Mouse (Mus musculus): Measurements from ENCODE around the gene Abhd17c.
"Not testable (repeated sequence)": the region's sequence is repeated elsewhere in the genome, so short reads cannot be mapped to it uniquely, and the experiment has no call there.

The Abhd17c gene

DNA sequence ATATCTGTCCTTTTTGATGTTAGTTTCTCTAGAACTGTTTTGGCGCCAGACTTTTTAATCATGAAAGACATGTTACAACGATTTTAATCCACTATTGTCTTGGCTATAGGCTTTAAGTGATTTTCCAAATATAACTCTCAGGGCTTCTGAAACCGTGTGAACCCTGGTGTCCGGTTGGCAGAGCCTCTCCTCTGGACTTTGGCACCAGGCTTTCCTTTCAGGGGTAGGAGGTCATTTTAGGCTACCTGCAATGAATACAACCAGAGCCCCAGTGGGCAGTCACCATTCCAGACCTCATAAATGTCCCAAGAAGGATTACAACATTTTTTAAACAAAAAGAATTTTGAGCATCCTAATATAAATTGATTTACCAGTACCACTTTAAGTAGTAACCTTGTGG, 1.1 kb upstream of the Abhd17c start:
- no peak for DNase-seq (ENCODE audit: low spot score)

DNA sequence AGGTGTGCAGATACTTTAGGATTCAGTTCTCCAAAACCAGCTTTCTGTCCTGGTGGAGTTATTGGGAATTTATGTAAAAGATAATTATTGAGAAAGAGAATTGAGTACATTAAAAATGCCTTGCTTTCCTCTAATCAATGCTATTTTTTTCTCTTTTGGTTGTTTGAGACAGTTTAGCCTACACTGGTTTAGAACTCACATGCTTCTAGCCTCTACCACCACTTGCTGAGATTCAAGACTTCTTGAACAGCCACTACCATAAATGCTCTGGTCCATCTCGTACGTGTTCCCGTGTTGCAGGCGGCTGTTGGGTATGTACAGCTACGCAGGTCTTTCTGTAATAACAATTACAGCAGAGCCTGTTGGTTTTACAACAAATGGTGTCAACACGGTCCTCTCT, 681 bp upstream of the Abhd17c start:
- DNase-seq (ENCODE audit: low spot score): no peak

DNA sequence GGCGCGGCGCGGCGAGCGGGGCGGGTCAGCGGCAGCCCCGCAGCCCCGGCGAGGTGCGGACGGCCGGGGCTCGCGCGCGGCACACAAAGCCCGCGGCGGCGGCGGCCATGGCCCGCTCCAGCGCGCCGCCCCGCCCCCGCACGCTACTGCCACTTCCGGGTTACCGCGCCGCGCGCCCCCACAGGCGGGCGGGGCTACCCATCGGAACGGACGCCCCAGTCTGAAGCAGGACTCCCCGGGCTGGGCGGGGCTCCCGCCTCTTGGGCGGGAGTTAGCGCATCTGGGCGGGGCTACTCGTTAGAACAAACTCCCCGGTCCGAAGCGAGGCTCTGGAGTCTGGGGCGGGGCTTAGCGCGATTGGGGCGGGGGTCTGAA, 254 bp upstream of the Abhd17c start:
- peak; percentile 82 for DNase-seq (ENCODE audit: low spot score)

DNA sequence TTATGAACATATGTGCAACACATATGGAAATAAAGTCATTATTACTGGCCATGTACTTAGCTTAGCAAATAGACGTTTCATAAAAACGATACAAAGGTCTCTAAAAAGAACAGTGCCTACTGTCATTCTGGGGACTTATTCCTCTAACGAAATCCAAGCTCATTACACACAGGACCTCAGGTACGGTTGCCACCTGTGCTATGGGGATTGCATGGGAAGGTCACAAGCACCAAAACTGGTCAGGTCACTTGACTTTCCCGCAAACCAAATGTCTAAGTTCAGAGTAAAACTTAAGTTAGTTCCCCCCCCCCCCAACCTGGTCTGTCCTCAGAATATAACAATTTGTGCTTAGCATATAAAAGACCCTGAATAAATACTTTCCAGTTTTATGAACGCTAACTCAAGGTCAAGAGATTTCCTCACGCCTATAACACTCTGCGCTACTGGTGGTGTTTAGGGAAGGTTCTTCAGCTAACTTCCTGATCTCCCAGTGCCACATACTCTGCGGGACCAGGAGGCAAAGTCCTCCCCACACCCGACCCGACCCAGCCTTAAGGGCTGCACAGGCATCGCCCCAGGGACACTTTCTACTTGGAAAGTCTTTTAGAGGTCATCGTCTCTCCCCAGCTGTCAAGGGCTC, 1.2 kb downstream of the Abhd17c start:
- DNase-seq (ENCODE audit: low spot score): no peak

DNA sequence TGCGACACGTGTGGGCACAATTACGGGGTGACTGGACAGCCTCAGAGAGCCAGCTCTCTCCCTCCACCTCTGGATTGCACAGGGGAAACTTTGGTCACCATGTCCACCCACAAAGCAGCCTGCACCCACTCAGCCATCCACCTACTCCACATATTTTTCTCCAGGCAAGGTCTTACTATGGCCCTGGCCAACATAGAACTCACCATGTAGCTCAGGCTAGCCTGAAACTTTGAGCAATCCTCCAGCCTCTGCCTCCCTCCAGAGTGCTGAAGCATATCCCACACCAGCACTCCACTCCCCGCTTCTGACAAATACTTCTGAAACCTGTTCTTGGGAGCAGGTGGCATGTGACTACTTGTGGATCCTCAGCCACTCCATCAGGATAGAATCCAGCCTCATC, 1.9 kb downstream of the Abhd17c start:
- no peak for DNase-seq (ENCODE audit: low spot score)

DNA sequence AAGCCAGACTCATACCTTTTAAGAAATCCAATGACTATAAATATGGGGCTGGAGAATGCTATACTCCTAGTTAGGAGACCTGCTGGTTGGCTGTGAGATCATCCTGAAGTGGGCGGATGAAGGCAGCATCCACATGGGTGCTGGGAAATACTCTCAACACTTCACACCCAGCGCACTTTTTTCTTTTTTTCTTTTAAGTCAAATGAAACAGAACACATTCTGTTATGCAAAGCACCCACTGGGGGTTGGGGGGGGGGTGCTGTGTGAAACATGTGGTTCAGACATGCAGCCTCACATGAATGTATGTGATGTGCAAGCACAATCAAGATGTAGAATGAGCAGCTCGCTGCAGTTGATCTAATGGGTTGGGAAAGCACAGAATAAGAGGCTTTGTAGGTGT, 2.8 kb downstream of the Abhd17c start:
- no peak for DNase-seq (ENCODE audit: low spot score)

DNA sequence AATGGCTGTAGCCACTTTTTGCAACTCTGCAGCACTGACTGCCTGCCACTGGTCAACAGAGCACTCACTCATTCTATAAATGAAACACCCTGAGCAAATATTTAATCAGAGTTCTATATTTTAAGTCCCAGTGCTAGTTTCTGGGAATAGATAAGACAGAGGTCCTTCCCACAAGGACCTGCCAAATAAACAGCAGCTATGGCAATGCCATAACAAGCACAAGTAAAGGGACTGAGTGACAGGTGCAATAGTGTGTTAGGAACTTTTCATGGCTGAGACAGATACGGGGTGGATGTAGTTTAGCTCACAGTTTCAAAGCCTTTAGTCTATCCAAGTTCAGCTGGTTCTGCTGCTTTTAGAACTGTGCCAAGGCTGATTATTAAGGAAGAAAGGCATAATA, 3.9 kb downstream of the Abhd17c start:
- DNase-seq (ENCODE audit: low spot score): no peak

DNA sequence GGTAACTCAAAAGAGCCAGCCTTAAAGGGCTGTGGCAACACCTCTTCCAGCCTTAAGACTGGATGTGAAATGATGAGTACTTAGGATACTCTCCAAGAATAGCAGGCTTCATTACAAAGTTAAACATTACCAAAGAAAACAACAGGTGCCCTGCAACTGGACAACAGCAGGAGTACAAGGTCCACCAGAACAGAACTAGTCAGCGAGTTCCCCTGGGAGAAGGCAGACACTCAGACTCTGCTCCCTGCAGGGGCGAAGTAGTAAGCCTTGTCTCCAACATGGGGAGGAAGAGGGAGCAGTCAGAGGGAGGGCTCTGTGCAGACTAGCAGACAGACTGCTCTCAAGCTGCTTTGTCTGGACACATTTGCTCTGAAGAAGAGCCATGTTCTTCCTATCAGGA, 6.1 kb downstream of the Abhd17c start:
- no peak for DNase-seq (ENCODE audit: low spot score)

DNA sequence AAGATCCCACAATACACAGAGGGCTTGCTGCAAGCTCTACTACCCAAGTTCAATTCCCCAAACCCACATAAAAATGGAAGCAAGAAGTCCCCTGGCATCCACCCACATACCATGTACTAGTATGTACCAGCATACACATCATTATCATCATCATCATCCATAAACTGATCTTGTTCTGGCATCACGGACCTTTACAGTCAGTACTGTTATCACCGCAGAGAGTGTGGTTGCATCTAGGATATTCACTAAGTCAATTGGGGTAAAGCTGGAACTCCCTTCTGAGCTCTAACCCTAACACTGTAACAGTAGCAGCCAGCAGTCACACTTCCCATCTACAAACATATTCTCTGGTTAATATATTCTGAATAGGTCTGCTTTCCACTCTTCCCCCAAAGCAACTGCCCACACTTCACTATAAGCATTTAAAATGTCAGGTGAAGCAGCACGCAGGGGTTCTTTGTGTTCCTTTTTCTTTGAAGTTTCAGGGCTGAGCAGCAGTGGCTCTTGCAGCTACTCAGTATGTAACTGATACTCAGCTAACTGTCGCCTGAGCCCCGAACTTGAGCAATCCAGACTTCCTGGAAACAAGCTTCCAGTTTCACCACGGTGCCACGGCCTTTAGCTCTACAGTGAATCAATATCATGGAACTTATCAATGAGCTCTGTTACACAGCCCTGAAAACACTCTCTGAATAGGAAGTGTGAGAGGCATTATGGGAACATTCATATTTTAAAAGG, 8.8 kb downstream of the Abhd17c start:
- no peak for DNase-seq (ENCODE audit: low spot score)

DNA sequence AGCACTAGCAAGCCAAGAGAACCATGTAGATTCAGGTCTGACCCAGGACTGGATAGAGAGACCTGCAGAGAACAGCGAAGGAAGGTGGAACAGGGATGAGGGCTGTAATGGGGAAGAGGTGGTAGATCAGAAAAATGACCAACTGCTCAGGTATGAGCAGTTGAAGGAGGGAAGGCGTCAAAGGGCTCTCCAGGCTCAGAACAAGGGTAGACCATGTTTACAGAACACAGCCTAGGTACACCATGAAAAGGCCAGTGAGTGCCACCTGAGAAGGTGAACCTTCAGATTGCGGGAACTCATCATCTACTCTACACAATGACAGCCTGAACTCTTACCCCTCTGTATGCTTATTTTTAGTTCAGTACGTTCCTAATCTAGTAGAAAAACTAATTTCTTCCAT, 9.5 kb downstream of the Abhd17c start:
- DNase-seq (ENCODE audit: low spot score): no peak

DNA sequence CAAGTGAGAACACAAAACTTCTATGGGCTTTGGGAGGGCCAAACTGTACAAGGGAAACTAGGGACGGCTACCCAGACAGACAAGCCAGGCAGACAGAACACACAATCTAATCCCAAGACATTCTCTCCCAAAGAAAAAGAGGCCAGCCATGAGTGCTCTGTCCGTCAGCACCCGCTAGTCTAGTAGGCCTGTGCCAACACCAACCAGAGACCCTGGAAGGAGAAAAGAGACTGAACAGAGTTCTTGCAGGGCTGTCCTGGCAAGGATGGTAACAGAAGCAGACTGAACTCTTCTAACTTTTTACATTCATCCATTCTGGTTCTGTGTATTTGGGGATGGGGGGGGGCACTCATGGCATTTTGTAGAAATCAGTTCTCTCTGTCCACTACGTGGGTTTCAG, 12.1 kb downstream of the Abhd17c start:
- DNase-seq (ENCODE audit: low spot score): no peak

DNA sequence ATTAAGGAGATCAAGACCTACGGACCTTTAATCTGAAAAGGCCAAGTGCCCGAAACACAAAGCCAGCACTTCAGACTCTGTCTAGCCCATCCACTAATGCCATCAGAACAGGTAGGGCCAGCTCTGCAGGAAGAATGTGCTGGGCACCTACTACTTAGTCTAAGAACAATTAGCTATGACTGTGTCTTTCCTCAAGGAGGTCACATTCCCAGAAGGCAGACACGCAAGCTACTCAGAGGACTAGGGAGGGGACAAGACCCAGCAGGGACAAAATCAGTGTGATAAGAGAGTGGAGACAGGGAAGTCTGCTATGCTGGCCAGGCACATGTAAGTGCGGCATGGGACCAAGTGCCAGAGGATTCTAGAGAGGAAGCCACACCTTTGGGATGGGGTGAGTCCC, 13.0 kb downstream of the Abhd17c start:
- no peak for DNase-seq (ENCODE audit: low spot score)

DNA sequence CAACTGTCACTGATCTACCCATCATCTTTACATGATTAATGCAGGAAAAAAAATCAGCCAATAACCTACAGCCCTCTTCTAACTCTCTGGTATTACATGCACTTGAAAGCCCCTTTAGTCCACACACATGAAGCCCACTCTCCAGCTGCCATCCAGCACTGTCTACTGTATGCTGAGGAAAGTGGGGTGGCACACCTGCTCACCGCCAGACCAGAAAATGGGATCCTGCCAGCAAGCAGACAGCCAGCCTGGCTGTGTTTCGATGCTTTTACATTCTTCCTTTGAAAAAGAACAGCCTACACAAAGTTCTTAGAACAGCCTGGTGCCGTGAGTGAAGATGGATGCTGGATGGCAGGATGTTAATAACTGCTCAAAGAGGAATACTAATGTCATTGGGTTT, 13.9 kb downstream of the Abhd17c start:
- DNase-seq (ENCODE audit: low spot score): no peak

DNA sequence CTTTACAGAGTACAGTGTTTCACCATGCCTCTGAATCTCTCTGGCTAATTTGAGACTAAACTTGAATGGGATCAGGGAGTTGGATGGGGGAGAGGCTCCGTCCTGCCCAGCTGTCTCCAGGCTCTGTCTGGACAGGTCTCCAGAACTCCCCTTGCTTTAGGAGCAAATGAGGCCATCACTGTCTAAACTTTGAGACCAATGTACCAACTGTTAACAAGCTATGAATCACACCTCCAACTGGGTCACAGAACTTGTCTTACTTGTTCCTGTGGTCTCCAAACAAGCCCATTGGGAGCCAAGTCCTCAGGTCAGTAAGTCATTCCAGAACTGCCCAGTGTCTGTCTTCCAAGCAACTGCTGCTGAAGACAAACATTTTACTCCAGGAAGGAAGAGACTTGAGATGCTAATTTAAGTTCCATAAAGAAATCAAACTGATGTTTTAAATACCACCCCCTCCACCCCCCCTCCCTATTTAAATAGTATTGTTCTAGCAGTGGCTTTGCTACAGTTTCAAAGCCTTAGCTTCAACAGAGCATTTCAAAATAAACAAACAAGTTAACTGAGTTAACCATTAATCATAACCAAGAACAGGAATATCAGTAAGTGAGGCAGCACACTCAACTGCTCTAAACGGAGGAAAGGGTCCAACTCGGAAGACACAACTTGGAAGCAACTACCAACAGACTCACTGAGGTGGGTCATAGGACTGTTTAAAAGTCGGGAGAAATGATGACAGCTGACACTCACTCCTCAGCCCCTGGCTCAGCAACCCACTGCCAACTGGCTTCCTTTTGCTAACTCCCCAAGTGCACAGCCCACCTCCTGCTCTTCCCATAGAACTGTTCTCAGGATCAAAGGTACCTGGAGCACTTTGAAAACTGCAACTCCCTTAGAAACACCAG, 15.6 kb downstream of the Abhd17c start:
- DNase-seq (ENCODE audit: low spot score): no peak

DNA sequence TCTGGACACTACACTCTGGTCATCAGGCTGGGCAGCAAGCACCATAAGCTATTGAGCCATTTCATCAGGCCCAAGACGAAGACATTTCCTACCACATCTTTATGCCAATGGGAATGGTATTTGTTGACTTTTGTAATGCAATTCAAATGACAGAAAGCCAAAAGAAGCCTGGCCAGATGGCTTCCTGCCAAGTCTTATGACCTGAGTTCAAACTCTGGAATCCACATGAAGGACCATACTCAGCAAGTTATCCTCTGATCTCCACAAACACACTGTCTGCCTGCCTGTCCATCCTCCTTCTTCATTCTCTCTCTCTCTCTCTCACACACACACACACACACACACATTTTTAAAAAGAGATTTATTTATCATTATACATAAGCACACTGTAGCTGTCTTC, 19.0 kb downstream of the Abhd17c start:
- DNase-seq (ENCODE audit: low spot score): no peak

DNA sequence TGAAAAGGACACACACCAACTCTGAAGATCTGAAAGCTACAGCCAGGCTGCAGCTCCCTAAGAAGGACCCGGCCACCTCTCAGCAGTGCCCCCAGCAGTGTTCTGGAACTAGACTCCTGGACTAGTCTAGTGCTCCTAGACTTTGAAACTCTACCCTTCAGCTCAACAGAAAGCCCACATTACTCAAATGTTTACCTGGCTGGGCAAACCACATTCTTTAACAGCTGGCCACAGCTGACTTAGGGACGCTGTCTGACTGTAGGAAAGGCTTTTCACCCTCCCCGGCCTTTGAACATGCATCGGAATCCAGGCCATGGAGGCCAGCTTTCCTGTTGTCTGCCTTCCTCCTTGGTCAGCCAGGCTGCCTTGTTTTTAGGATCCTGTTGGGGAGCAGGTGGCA, 20.0 kb downstream of the Abhd17c start:
- no peak for DNase-seq (ENCODE audit: low spot score)

DNA sequence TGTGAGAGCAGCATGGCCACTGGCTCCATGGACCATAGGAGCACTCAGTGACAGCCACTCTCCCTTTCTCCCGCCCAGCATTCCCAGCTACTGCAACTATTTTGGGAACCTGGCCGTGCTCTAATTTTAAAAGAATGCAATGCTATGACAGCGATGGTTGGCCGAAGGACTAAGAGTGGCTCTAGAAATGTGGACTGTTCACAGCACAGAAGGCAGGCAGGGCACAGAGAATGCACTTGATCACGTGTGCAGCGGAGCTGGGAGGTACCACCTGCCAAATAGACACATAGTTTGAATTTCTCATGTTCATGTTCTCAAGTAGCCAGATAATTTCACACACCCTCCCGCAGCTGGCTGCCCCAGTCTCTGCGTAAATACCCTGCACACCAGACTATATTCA, 23.0 kb downstream of the Abhd17c start:
- no peak for DNase-seq (ENCODE audit: low spot score)

DNA sequence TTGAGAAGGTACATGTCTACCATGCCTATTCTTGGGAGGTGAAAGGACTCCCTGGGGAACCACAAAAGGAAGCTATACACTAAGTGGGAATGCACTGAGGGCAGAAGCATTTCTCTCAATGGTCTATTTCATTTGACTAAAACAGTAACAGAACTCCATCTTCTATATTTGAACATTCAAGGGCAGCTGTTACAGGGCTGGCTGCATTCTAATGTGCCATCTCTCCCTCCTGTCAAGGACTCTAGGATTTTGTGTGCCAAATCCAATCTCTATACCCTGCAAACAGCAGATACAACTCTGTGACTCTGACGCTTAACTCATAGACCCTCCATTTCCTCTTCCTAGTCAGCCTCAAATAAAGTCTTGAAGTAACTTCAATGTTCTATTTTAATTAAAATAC, 26.0 kb downstream of the Abhd17c start:
- DNase-seq (ENCODE audit: low spot score): no peak

DNA sequence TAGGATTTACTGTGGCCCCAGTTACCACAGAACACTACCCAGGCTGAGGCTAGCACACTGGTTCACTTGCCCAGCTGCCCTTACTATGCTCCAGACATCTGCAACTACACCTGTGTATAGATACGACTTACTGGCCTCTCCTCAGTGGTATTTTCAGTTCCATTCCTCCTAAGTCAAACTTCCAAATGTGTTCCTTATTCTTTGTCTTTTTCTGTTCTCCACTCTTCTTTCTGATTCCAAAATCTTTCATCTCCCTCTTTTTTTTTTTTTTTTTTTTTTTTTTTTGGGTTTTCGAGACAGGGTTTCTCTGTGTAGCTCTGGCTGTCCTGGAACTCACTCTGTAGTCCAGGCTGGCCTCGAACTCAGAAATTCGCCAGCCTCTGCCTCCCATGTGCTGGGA, 28.0 kb downstream of the Abhd17c start:
- DNase-seq (ENCODE audit: low spot score): not testable (repeated sequence)

DNA sequence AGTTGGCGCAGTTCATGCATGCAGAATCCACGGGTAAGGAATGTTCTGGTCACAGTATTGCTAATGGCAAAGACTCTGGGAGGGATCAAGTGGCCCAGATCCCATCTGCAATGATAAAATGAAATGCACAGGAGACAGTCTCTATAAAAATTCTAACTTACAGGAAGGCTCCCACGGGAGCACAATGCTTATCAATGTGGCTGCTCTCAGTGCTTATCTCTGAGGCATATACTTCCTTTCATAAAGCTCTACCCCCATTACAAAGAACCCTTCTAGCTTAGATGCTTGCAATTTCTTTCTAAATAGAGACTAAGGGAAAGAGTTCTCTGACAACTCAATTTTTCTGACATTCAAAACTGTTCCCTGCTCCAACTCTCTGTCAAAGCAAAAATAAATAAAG, 29.9 kb downstream of the Abhd17c start:
- no peak for DNase-seq (ENCODE audit: low spot score)

DNA sequence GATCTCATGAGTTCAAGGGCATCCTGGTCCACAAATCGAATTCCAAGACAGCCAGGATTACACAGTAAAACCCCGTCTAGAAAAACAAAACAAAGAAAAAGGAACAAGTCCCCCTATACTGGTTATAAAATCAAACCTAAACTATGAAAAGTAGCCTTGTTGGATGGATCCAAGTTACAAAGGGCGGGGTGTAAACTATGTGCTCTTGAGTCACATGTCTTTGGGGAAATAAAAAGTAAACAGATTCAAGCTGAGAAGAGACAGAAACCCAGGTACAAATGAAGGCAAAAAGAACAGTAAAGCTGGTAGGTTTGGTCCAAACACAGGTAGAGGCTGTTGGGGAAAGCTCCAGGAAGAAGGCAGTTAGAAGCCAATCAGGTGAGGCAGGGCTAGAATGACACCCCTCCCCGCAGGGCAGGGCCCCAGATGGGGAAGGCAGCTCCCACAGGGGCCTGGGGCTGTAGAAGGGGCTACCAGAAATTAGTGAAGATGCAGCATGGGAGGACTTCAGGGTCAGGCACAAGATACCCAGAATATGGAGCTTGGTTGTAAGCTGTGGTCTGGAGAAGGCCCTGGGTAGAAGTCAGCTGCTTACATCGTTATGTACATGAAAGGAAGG, 31.4 kb downstream of the Abhd17c start:
- DNase-seq (ENCODE audit: low spot score): no peak

DNA sequence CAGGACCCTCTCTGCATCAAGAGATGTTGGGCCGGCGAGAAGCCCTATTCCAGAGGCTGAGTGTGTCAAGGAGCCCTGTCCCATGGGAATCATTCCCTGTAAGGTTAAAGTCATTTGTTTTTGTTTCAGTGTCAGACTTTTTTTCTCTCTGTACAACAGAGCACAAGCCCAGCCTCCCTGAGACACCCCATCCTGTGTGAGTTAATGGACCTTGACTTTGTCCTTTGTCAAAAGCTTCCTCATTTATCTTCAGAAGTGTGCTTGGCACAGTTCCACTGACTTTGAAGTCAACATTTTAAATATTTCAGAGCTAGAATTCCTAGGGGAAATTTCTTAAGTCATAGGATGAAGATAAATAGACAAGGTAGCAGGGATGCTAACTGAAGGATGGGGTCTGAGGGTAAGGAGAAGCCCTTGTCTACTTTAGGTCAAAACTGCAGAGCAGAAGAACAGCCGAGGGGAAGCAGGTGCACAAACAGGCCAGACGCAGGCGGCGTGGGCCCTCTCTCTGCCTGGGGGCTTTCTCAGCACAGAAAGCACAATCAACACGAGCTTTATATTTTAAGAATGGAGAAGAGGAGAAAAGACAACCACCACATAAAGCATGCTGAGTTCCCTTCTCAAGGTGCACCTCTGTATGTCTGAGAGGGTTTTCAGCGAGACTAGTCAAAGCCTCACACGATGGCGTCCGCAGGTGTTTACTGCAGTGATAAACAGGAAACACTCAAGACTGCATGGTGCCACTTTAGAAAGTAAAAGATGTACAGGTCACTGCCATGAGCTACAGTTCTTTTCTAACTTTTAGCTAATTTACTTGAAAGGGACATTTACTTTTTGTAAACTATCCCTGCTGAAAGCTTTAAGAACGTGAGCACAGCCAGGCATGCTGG, 32.2 kb downstream of the Abhd17c start:
- no peak for DNase-seq (ENCODE audit: low spot score)
